Mouse (Mus musculus): ENCODE results near the gene Olfr447.

GRCm38 (mm10) chr6:42908578-42908977 is at the start of gene Olfr447:
- no peak for TF ChIP-seq POLR2A (IDR thresholded peaks at IDR 0.05; ENCODE audit: borderline replicate concordance, insufficient read depth, low read length)
- TF ChIP-seq CTCF (IDR thresholded peaks at IDR 0.05; ENCODE audit: borderline replicate concordance, insufficient read depth, low read depth, low read length): no peak
